ENCODE assay signal across 12 mouse cellular contexts in genomic region chr7:44519240-44519913, GRCm38 (mm10). TPM values are rescaled to one million over a fixed set of nuclear protein-coding genes. Genes with fewer than 3 reads are reported as not detected.
DNase-seq lines count a peak whose midpoint lies in the region; ATAC-seq and TF ChIP-seq lines count a peak whose summit lies in the region.
"Had no signal": no experiment of that assay in that cellular context is flagged by ENCODE, and none has a peak within 500 bp of the region (broad histone marks: within the 10 kb centered on the region; RNA-seq: fewer than 3 reads in every experiment).

No protein-coding gene starts in this region.

- DNase-seq in heart, postnatal 0 days (ENCODE audit: low spot score): no peak
- no peak for DNase-seq in heart, adult 11 months
- DNase-seq in testis, postnatal 14 days (ENCODE audit: low spot score): no peak
- DNase-seq in c-Kit-positive CD71-positive TER-119-positive erythroid progenitor cells, embryonic 14.5 days (ENCODE audit: low spot score): peak; percentile 24
- peak; percentile 54 for DNase-seq in splenic B cell, adult 2 months (ENCODE audit: low read depth, low spot score)
- no peak for DNase-seq in cerebellum, adult 9-11 months
- no peak for DNase-seq in adrenal gland, adult 8-10 months
- DNase-seq: heart, postnatal 36 days; lung, adult 18-20 months had no signal

- TF ChIP-seq CTCF in heart, postnatal 0 days (IDR thresholded peaks at IDR 0.05; ENCODE audit: low read depth): no peak
- peak; percentile 59; the same call in 1 of the 2 replicates for TF ChIP-seq CTCF in testis, adult 2 months (IDR thresholded peaks at IDR 0.05; ENCODE audit: control insufficient read depth, insufficient read depth, insufficient replicate concordance, low read depth, low read length)

- no peaks in the 10 kb centered on the region for H3K36me3 ChIP-seq in heart, postnatal 0 days (replicated peaks; ENCODE audit: control insufficient read depth, insufficient read depth, low read length)
- H3K36me3 ChIP-seq in testis, adult 2 months (ENCODE audit: control insufficient read depth, insufficient read depth, low read length): no peaks in the 10 kb centered on the region
- no peaks in the 10 kb centered on the region for H3K36me3 ChIP-seq in splenic B cell, adult 2 months (ENCODE audit: control insufficient read depth, insufficient read depth, low read length, poor library complexity, severe bottlenecking)
- H3K36me3 ChIP-seq: G1E had no signal

- H3K9me3 ChIP-seq in heart, postnatal 0 days (replicated peaks; ENCODE audit: control insufficient read depth, low read length): no peaks in the 10 kb centered on the region
- H3K9me3 ChIP-seq: G1E had no signal

- no peak overlapping the region for H3K9ac ChIP-seq in heart, postnatal 0 days (replicated peaks; ENCODE audit: low read depth, low read length)

- no peak for TF ChIP-seq EP300 in heart, postnatal 0 days (IDR thresholded peaks at IDR 0.05; ENCODE audit: low read depth)

- TF ChIP-seq POLR2A in testis, adult 2 months (IDR thresholded peaks at IDR 0.05; ENCODE audit: control insufficient read depth, low read depth, low read length): no peak

- no peak overlapping the region for H3K4me3 ChIP-seq in heart, postnatal 0 days (ENCODE audit: low read depth, low read length)
- H3K4me3 ChIP-seq in testis, adult 2 months (ENCODE audit: control insufficient read depth, low read depth, low read length): no peak overlapping the region

- H3K4me1 ChIP-seq in heart, postnatal 0 days (ENCODE audit: control insufficient read depth, insufficient read depth): peaks cover 3% of the 10 kb centered on the region; the same call in 1 of the 2 replicates
- peaks cover 5% of the 10 kb centered on the region; the same call in 1 of the 2 replicates for H3K4me1 ChIP-seq in testis, adult 2 months (ENCODE audit: control insufficient read depth, insufficient read depth, low read length)

- WGBS in heart, postnatal 0 days: 62% methylated on average over 9 of the region's 9 CpGs

- peaks cover 19% of the 10 kb centered on the region for H3K27me3 ChIP-seq in heart, postnatal 0 days (ENCODE audit: control insufficient read depth, insufficient read depth, low read length)
- no peaks in the 10 kb centered on the region for H3K27me3 ChIP-seq in testis, adult 2 months (ENCODE audit: control insufficient read depth, insufficient read depth, low read length)
- H3K27me3 ChIP-seq in splenic B cell, adult 2 months (ENCODE audit: control insufficient read depth, insufficient read depth, low read length, poor library complexity, severe bottlenecking): no peaks in the 10 kb centered on the region

- 0 out of 2 replicates have a peak, but pooled peaks have one; percentile 8 for ATAC-seq in heart, postnatal 0 days (ENCODE audit: insufficient read depth, low read depth)

- no peak overlapping the region for H3K4me2 ChIP-seq in heart, postnatal 0 days (ENCODE audit: low read depth, low read length)

- no peak overlapping the region for H3K27ac ChIP-seq in heart, postnatal 0 days (ENCODE audit: low read depth)
- no peak overlapping the region for H3K27ac ChIP-seq in testis, adult 2 months (ENCODE audit: control insufficient read depth, insufficient read depth, low read depth, low read length)

RNA-seq across cellular contexts. Expression of gene Mybpc2, which starts 5.1 kb away (rescaled TPM):
- total RNA-seq in heart, postnatal 0 days (2014; rRNA removed; ENCODE audit: low replicate concordance): 3.3 and 4.5 TPM in 2 replicates
- 2.5 and 2.6 TPM in 2 replicates for polyA plus RNA-seq in heart, postnatal 0 days (2015; fragmentation: Nextera tagmentation; extraction: Ambion mirVana)
- 0.04 TPM in 1 of 2 replicates, not detected in the other for polyA plus RNA-seq in testis, adult 2 months (2012; rRNA removed)
- total RNA-seq in adrenal gland, adult 8-10 months (2022): under 1 TPM in 2 of 4 experiments, not detected in 2; 0.07 to 0.08 TPM
- polyA plus RNA-seq: G1E had no signal

RNA-seq across cellular contexts. Expression of gene Spib, which starts 12.5 kb away (rescaled TPM):
- 1.2 and 2.6 TPM in 2 replicates for total RNA-seq in heart, postnatal 0 days (2014; rRNA removed; ENCODE audit: low replicate concordance)
- 0.11 and 0.12 TPM in 2 replicates for polyA plus RNA-seq in heart, postnatal 0 days (2015; fragmentation: Nextera tagmentation; extraction: Ambion mirVana)
- 0.15 and 0.16 TPM in 2 replicates for polyA plus RNA-seq in testis, adult 2 months (2012; rRNA removed)
- under 1 TPM; 0.32 to 0.77 (median 0.43) TPM for total RNA-seq in adrenal gland, adult 8-10 months (2022)
- total RNA-seq: G1E had no signal
- polyA plus RNA-seq: G1E had no signal

RNA-seq across cellular contexts. Expression of gene Fam71e1, which starts 23.0 kb away (rescaled TPM):
- 3.2 and 4.3 TPM in 2 replicates for total RNA-seq in heart, postnatal 0 days (2014; rRNA removed; ENCODE audit: low replicate concordance)
- 11.4 and 12.5 TPM in 2 replicates for polyA plus RNA-seq in heart, postnatal 0 days (2015; fragmentation: Nextera tagmentation; extraction: Ambion mirVana)
- 1,517 and 1,849 TPM in 2 replicates for polyA plus RNA-seq in testis, adult 2 months (2012; rRNA removed)
- total RNA-seq in adrenal gland, adult 8-10 months (2022): 10 to 100 TPM in 3 of 4 experiments, 1 to 10 TPM in 1; 10.0 to 15.5 (median 13.0) TPM
- total RNA-seq: monocyte, adult 5-6 weeks had no signal

RNA-seq across cellular contexts. Expression of gene Emc10, which starts 23.0 kb away (rescaled TPM):
- 206 and 212 TPM in 2 replicates for total RNA-seq in heart, postnatal 0 days (2014; rRNA removed; ENCODE audit: low replicate concordance)
- polyA plus RNA-seq in heart, postnatal 0 days (2015; fragmentation: Nextera tagmentation; extraction: Ambion mirVana): 67.0 and 73.2 TPM in 2 replicates
- 122 and 127 TPM in 2 replicates for polyA plus RNA-seq in testis, adult 2 months (2012; rRNA removed)
- 100 to 1,000 TPM in 3 of 4 experiments, 10 to 100 TPM in 1; 99.0 to 119 (median 110) TPM for total RNA-seq in adrenal gland, adult 8-10 months (2022)

RNA-seq across cellular contexts. Expression of gene Pold1, which starts 29.3 kb away (rescaled TPM):
- total RNA-seq in heart, postnatal 0 days (2014; rRNA removed; ENCODE audit: low replicate concordance): 36.1 and 41.8 TPM in 2 replicates
- 18.3 and 18.9 TPM in 2 replicates for polyA plus RNA-seq in heart, postnatal 0 days (2015; fragmentation: Nextera tagmentation; extraction: Ambion mirVana)
- polyA plus RNA-seq in testis, adult 2 months (2012; rRNA removed): 18.1 and 20.3 TPM in 2 replicates
- total RNA-seq in adrenal gland, adult 8-10 months (2022): 10 to 100 TPM; 10.9 to 18.6 (median 15.9) TPM

Comparison
In these comparisons a context has a peak if more than half of its experiments do, and no peak if none do; other contexts are left out.
1. DNase-seq: peak in c-Kit-positive CD71-positive TER-119-positive erythroid progenitor cells, embryonic 14.5 days (single experiment) and splenic B cell, adult 2 months (single experiment); none in heart, postnatal 0 days (single experiment), heart, adult 11 months (single experiment), testis, postnatal 14 days (single experiment), cerebellum, adult 9-11 months (single experiment) and adrenal gland, adult 8-10 months (single experiment).